ENCODE assay signal across 10 mouse cellular contexts in genomic region chr11:43633658-43634401, GRCm38 (mm10). TPM values are rescaled to one million over a fixed set of nuclear protein-coding genes. Genes with fewer than 3 reads are reported as not detected.
DNase-seq lines count a peak whose midpoint lies in the region; ATAC-seq and TF ChIP-seq lines count a peak whose summit lies in the region.
"Had no signal": no experiment of that assay in that cellular context is flagged by ENCODE, and none has a peak within 500 bp of the region (broad histone marks: within the 10 kb centered on the region; RNA-seq: fewer than 3 reads in every experiment).

No protein-coding gene starts in this region.

- intact Hi-C loops in heart, adult 2 months (cut with DNase I), result no loop called here

- H3K27me3 ChIP-seq in embryonic facial prominence, embryonic 11.5 days (ENCODE audit: control insufficient read depth, insufficient read depth, low read length), result no peaks in the 10 kb centered on the region
- no peaks in the 10 kb centered on the region for H3K27me3 ChIP-seq in heart, adult 2 months (ENCODE audit: control insufficient read depth, insufficient read depth, low read length)
- no peaks in the 10 kb centered on the region for H3K27me3 ChIP-seq in intestine, embryonic 16.5 days (replicated peaks; ENCODE audit: control insufficient read depth, insufficient read depth, low read length)
- H3K27me3 ChIP-seq in limb, embryonic 11.5 days (ENCODE audit: control insufficient read depth, insufficient read depth, low read length), result no peaks in the 10 kb centered on the region
- H3K27me3 ChIP-seq: Patski had no signal

- H3K27ac ChIP-seq in embryonic facial prominence, embryonic 11.5 days (replicated peaks; ENCODE audit: low read depth, low read length), result no peak overlapping the region
- H3K27ac ChIP-seq in heart, adult 2 months, result peak overlapping the region; percentile 53
- peak overlapping the region; percentile 43 for H3K27ac ChIP-seq in intestine, embryonic 16.5 days (ENCODE audit: low read length)
- peak overlapping the region; percentile 63 for H3K27ac ChIP-seq in limb, embryonic 11.5 days (replicated peaks; ENCODE audit: low read depth, low read length)

- no peaks in the 10 kb centered on the region for H3K4me1 ChIP-seq in embryonic facial prominence, embryonic 11.5 days (ENCODE audit: control insufficient read depth, insufficient read depth, low read length)
- H3K4me1 ChIP-seq in heart, adult 2 months (ENCODE audit: control insufficient read depth, insufficient read depth, low read length), result peaks cover 4% of the 10 kb centered on the region; the same call in 1 of the 2 replicates
- peaks cover 18% of the 10 kb centered on the region for H3K4me1 ChIP-seq in intestine, embryonic 16.5 days (ENCODE audit: control insufficient read depth, insufficient read depth, low read length)
- H3K4me1 ChIP-seq in limb, embryonic 11.5 days (ENCODE audit: control insufficient read depth, insufficient read depth, low read length), result peaks cover 4% of the 10 kb centered on the region; the same call in 1 of the 2 replicates

- H3K4me2 ChIP-seq in embryonic facial prominence, embryonic 11.5 days (ENCODE audit: low read depth, low read length), result peak overlapping the region; percentile 13; the same call in 1 of the 2 replicates
- H3K4me2 ChIP-seq in intestine, embryonic 16.5 days (ENCODE audit: low read depth, low read length), result 0 out of 2 replicates have a peak overlapping the region, but pooled peaks have one; percentile 11
- no peak overlapping the region for H3K4me2 ChIP-seq in limb, embryonic 11.5 days (ENCODE audit: low read depth, severe bottlenecking)

- TF ChIP-seq POLR2A in heart, adult 2 months (IDR thresholded peaks at IDR 0.05; ENCODE audit: insufficient read depth, low read depth, low read length), result no peak

- peak; percentile 40 for TF ChIP-seq CTCF in heart, adult 2 months (IDR thresholded peaks at IDR 0.05)

- DNase-seq in R1 (ENCODE audit: low read depth, low spot score), result peak; percentile 97
- DNase-seq in embryonic facial prominence, embryonic 11.5 days (ENCODE audit: low spot score), result peak; percentile 76
- peak; percentile 76 to 80 for DNase-seq in heart, adult 2 months
- DNase-seq in limb, embryonic 11.5 days (ENCODE audit: low spot score), result peak; percentile 88
- DNase-seq in mesoderm, embryonic 11.5 days (ENCODE audit: low read depth, low spot score), result peak; percentile 82
- peak; percentile 67 for DNase-seq in right cerebral cortex, postnatal 4 days
- DNase-seq in thymus, postnatal 25 days, result no peak

- WGBS in embryonic facial prominence, embryonic 11.5 days, result 21% methylated on average over 19 of the region's 19 CpGs
- 21% methylated on average over 19 of the region's 19 CpGs for WGBS in heart, adult 2 months
- WGBS in intestine, embryonic 16.5 days, result 15% methylated on average over 19 of the region's 19 CpGs
- 11% methylated on average over 19 of the region's 19 CpGs for WGBS in limb, embryonic 11.5 days

- no peaks in the 10 kb centered on the region for H3K79me2 ChIP-seq in heart, adult 2 months (replicated peaks; ENCODE audit: control insufficient read depth, insufficient read depth, low read length)

- H3K36me3 ChIP-seq in embryonic facial prominence, embryonic 11.5 days (replicated peaks; ENCODE audit: control insufficient read depth, insufficient read depth, low read depth, low read length), result no peaks in the 10 kb centered on the region
- no peaks in the 10 kb centered on the region for H3K36me3 ChIP-seq in heart, adult 2 months (ENCODE audit: control insufficient read depth, insufficient read depth, low read length)
- no peaks in the 10 kb centered on the region for H3K36me3 ChIP-seq in intestine, embryonic 16.5 days (ENCODE audit: control insufficient read depth, insufficient read depth, low read length)
- H3K36me3 ChIP-seq in limb, embryonic 11.5 days (ENCODE audit: control insufficient read depth, insufficient read depth, low read length), result no peaks in the 10 kb centered on the region

- H3K9me3 ChIP-seq in embryonic facial prominence, embryonic 11.5 days (replicated peaks; ENCODE audit: control insufficient read depth, low read length), result no peaks in the 10 kb centered on the region
- no peaks in the 10 kb centered on the region for H3K9me3 ChIP-seq in intestine, embryonic 16.5 days (ENCODE audit: control insufficient read depth, low read length)
- no peaks in the 10 kb centered on the region for H3K9me3 ChIP-seq in limb, embryonic 11.5 days (ENCODE audit: control insufficient read depth, low read length)

- ATAC-seq in embryonic facial prominence, embryonic 11.5 days (replicated peaks; ENCODE audit: insufficient number of reproducible peaks, low FRiP score, low TSS enrichment, low read depth), result peak; percentile 53; the same call in 1 of the 2 replicates
- ATAC-seq in intestine, embryonic 16.5 days, result peak; percentile 93
- ATAC-seq in limb, embryonic 11.5 days (ENCODE audit: insufficient number of reproducible peaks, low FRiP score, low TSS enrichment, low read depth), result peak; percentile 92
- ATAC-seq: Patski had no signal

- H3K4me3 ChIP-seq in embryonic facial prominence, embryonic 11.5 days (ENCODE audit: low read depth, low read length), result no peak overlapping the region
- H3K4me3 ChIP-seq in heart, adult 2 months, result no peak overlapping the region
- no peak overlapping the region for H3K4me3 ChIP-seq in intestine, embryonic 16.5 days (ENCODE audit: low read length)
- H3K4me3 ChIP-seq in limb, embryonic 11.5 days (ENCODE audit: low read depth, low read length), result no peak overlapping the region

- H3K9ac ChIP-seq in embryonic facial prominence, embryonic 11.5 days (replicated peaks; ENCODE audit: low read length), result peak overlapping the region; percentile 39; the same call in 1 of the 2 replicates
- H3K9ac ChIP-seq in heart, adult 2 months (ENCODE audit: low read depth, low read length), result no peak overlapping the region
- H3K9ac ChIP-seq in intestine, embryonic 16.5 days (ENCODE audit: low read depth, low read length), result peak overlapping the region; percentile 50; the same call in 1 of the 2 replicates
- no peak overlapping the region for H3K9ac ChIP-seq in limb, embryonic 11.5 days (ENCODE audit: low read length)

- no peak for TF ChIP-seq EP300 in heart, adult 2 months (IDR thresholded peaks at IDR 0.05; ENCODE audit: insufficient read depth, low read depth, low read length)

RNA-seq across cellular contexts. Expression of gene Fabp6, which starts 32.5 kb away (rescaled TPM):
- not detected in 2 replicates for polyA plus RNA-seq in embryonic facial prominence, embryonic 11.5 days (2014; fragmentation: Nextera tagmentation; extraction: Ambion mirVana)
- total RNA-seq in heart, adult 2 months (2021), result not detected
- not detected in 2 replicates for polyA plus RNA-seq in heart, adult 2 months (2012; rRNA removed)
- 2.4 and 5.2 TPM in 2 replicates for polyA plus RNA-seq in intestine, embryonic 16.5 days (2015; fragmentation: Nextera tagmentation; extraction: Ambion mirVana)
- not detected in 2 replicates for polyA plus RNA-seq in limb, embryonic 11.5 days (2014; fragmentation: Nextera tagmentation; extraction: Ambion mirVana)
- total RNA-seq: layer of hippocampus, adult 18-20 months had no signal

RNA-seq across cellular contexts. Expression of gene 4933415A04Rik, which starts 47.0 kb away (rescaled TPM):
- 6.5 and 7.9 TPM in 2 replicates for polyA plus RNA-seq in embryonic facial prominence, embryonic 11.5 days (2014; fragmentation: Nextera tagmentation; extraction: Ambion mirVana)
- under 1 TPM; 0.26 to 0.68 TPM for total RNA-seq in heart, adult 2 months (2021)
- polyA plus RNA-seq in heart, adult 2 months (2012; rRNA removed), result 0.23 and 0.29 TPM in 2 replicates
- polyA plus RNA-seq in intestine, embryonic 16.5 days (2015; fragmentation: Nextera tagmentation; extraction: Ambion mirVana), result 4.1 and 5.0 TPM in 2 replicates
- 7.7 and 9.2 TPM in 2 replicates for polyA plus RNA-seq in limb, embryonic 11.5 days (2014; fragmentation: Nextera tagmentation; extraction: Ambion mirVana)

RNA-seq across cellular contexts. Expression of gene Pwwp2a, which starts 48.0 kb away (rescaled TPM):
- polyA plus RNA-seq in embryonic facial prominence, embryonic 11.5 days (2014; fragmentation: Nextera tagmentation; extraction: Ambion mirVana), result 35.5 and 40.5 TPM in 2 replicates
- total RNA-seq in heart, adult 2 months (2021), result 10 to 100 TPM; 16.8 to 18.3 TPM
- polyA plus RNA-seq in heart, adult 2 months (2012; rRNA removed), result 7.4 and 12.1 TPM in 2 replicates
- 7.6 and 8.6 TPM in 2 replicates for polyA plus RNA-seq in intestine, embryonic 16.5 days (2015; fragmentation: Nextera tagmentation; extraction: Ambion mirVana)
- 41.2 and 43.8 TPM in 2 replicates for polyA plus RNA-seq in limb, embryonic 11.5 days (2014; fragmentation: Nextera tagmentation; extraction: Ambion mirVana)

Comparison
In these comparisons a context has a peak if more than half of its experiments do, and no peak if none do; other contexts are left out.
1. H3K9ac ChIP-seq: peak in embryonic facial prominence, embryonic 11.5 days (single experiment) and intestine, embryonic 16.5 days (single experiment); none in heart, adult 2 months (single experiment) and limb, embryonic 11.5 days (single experiment).
2. Peak in every context shown above with its lines, with median percentiles within 50 percentile points of each other: ATAC-seq.